Mouse (Mus musculus): ENCODE measurements around the gene Gm44503.

DNA sequence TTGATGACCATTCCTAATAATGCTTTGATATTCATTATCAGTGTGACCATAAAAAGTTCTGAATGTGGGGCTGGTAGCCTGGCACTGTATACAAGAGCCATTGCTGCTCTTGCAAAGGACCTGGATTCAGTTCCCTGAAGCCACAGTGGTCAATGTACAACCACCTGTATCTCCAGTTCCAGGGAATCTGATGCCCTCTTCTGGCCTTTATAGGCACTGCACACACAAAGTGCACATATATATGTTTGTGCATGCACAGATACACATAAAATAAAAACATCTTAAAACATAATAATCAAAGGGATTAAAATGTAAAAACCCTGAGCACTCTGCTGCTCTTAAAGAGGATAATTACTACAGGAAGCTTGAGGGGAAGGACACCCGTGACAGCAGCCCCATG lies 11.6 kb upstream of the Gm44503 start:
- no peak for TF ChIP-seq POLR2A (IDR thresholded peaks at IDR 0.05; ENCODE audit: insufficient read length, low read depth)
- no peak for TF ChIP-seq MYOD1 (IDR thresholded peaks at IDR 0.05; ENCODE audit: control insufficient read depth in 1 of 3, insufficient read length in 2 of 3, low read depth in 2 of 3)
- no peak for TF ChIP-seq MAX (IDR thresholded peaks at IDR 0.05; ENCODE audit: low read depth)
- no peak for TF ChIP-seq TCF12 (IDR thresholded peaks at IDR 0.05; ENCODE audit: insufficient read depth, poor library complexity, severe bottlenecking)

Measured in myocyte (in vitro differentiated cells).